Mouse (Mus musculus) liver, embryonic 16.5 days (tissue): ENCODE data around the gene Msl2. TPM values are rescaled to one million over a fixed set of nuclear protein-coding genes. Genes with fewer than 3 reads are reported as not detected.

Experiments used
- ATAC-seq: fragments of 200-750 bp; cut with Nextera tagmentation; 2 replicates; pipeline ENCODE4 v1.8.0; 2017; ENCODE audit warnings: low read depth, mild to moderate bottlenecking, moderate number of reproducible peaks, moderate library complexity
- H3K27ac ChIP-seq: fragments of 300-500 bp; sonication (generic); 2 replicates; pipeline ENCODE4 v1.5.1; 2014; ENCODE audit warnings: mild to moderate bottlenecking, low read length
- H3K27me3 ChIP-seq: fragments of 300-500 bp; sonication (generic); 2 replicates; pipeline ENCODE4 v1.6.1; 2014; ENCODE audit warnings: low read depth, low read length, mixed read lengths; ENCODE audit not compliant: control insufficient read depth, insufficient read depth
- H3K36me3 ChIP-seq: fragments of 300-500 bp; sonication (generic); 2 replicates; pipeline ENCODE4 v1.6.1; 2014; ENCODE audit warnings: mild to moderate bottlenecking; ENCODE audit not compliant: control insufficient read depth, insufficient read depth
- H3K4me1 ChIP-seq: fragments of 300-500 bp; sonication (generic); 2 replicates; pipeline ENCODE4 v1.6.1; 2014; ENCODE audit warnings: low read depth, low read length, mixed read lengths; ENCODE audit not compliant: control insufficient read depth
- H3K4me2 ChIP-seq: fragments of 300-500 bp; sonication (generic); 2 replicates; pipeline ENCODE4 v1.6.1; 2014; ENCODE audit warnings: low read depth, low read length, mixed read lengths
- H3K4me3 ChIP-seq: fragments of 300-500 bp; sonication (generic); 2 replicates; pipeline ENCODE4 v1.5.1; 2014; ENCODE audit warnings: low read depth, mild to moderate bottlenecking, low read length
- H3K9ac ChIP-seq: fragments of 300-500 bp; sonication (generic); 2 replicates; pipeline ENCODE4 v1.6.1; 2014; ENCODE audit warnings: low read depth, low read length
- H3K9me3 ChIP-seq: fragments of 300-500 bp; sonication (generic); replicated peaks from 2 replicates; pipeline ENCODE4 v1.6.1; 2016; ENCODE audit warnings: low read length; ENCODE audit not compliant: control insufficient read depth
- WGBS: fragments of 180-500 bp; shearing (Covaris S2); extraction: QIAGEN DNeasy Blood & Tissue Kit; methylation state at CpG from one replicate; pipeline ENCODE4 v1.1.7; 2014; ENCODE audit not compliant: insufficient replicate concordance; 5-methylcytosine and 5-hydroxymethylcytosine counted together
- polyA plus RNA-seq: library from polyadenylated mRNA; unstranded; fragments of >200 nt; fragmentation: Nextera tagmentation; extraction: Ambion mirVana; gene quantifications from 2 replicates; pipeline ENCODE4 v1.2.1, GENCODE M21; 2015

Gene Msl2
- polyA plus RNA-seq = 1.6 and 1.7 TPM in 2 replicates

DNA sequence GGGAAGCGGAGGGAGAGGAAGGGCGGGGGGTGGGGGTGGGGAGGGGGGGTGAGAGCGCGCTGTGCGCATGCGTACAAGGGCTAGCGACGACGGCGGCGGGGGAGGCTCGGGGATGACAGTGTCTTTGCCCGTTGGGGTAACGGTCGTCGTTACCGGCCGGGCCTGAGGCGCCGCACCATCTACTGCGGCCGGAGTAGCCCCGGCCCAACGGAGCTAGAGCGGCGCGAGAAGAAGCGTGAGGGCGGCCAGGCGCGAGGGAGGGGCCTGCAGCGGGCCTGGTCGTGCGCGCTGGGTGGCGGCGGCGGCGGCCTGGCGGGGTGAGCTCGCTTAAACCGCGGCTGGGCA lies at the start of gene Msl2:
TSS of gene Msl2 (plus strand) at position 115 of the 345 bp plus-strand sequence.
- Histone ChIP-seq H3K27ac (peak within 1 kb of the TSS; percentile 99), H3K9me3 (no peaks in the 10 kb centered on the region), H3K27me3 (no peaks in the 10 kb centered on the region), H3K4me2 (peak within 1 kb of the TSS; percentile 93), H3K9ac (peak within 1 kb of the TSS; percentile 98), H3K4me1 (peaks cover 18% of the 10 kb centered on the region), H3K4me3 (peak within 1 kb of the TSS; percentile 78), H3K36me3 (no peaks in the 10 kb centered on the region)
- peak; percentile 57 for ATAC-seq
- under 1% methylated on average over 24 of the region's 43 CpGs for WGBS

DNA sequence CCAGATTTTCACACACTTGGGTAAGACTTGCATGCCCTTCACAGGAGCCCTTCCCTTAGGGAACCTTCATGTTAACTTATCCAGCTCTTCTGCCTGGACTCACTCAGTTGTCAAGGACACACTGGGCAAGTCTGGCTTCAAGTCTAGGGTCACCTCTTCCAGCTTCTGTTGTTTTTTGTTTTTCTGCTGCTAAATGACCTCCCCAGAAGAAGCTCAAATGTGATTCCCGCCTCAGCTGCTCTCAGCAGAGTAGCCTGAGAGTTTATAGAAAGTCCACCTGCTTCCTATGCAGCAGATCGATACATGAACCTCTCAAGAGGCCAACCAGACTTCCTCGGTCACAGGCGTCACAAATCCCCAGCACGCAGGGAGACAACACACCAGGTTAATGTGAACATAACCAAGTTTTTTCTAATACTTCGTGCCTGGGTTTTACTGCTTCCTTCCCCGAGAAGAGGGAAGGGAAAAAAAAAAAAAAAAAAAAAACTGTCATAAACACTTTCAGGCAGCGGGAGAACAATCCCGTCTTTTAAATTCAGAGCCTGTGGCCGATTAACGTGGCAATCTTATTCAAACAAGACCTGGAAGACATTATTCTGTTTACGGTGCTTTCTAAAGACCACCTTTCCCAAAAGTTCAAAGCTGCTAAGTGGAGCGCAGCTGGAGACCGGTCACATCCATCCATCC lies 40.0 kb upstream of the Msl2 start:
- Histone ChIP-seq H3K27me3 (no peaks in the 10 kb centered on the region), H3K36me3 (no peaks in the 10 kb centered on the region), H3K4me2 (peak overlapping the region; percentile 93), H3K9ac (peak overlapping the region; percentile 76), H3K9me3 (no peaks in the 10 kb centered on the region), H3K4me3 (peak overlapping the region; percentile 81), H3K4me1 (peaks cover 20% of the 10 kb centered on the region), H3K27ac (peak overlapping the region; percentile 89)
- ATAC-seq = no peak
- 2% methylated on average over 14 of the region's 14 CpGs for WGBS

DNA sequence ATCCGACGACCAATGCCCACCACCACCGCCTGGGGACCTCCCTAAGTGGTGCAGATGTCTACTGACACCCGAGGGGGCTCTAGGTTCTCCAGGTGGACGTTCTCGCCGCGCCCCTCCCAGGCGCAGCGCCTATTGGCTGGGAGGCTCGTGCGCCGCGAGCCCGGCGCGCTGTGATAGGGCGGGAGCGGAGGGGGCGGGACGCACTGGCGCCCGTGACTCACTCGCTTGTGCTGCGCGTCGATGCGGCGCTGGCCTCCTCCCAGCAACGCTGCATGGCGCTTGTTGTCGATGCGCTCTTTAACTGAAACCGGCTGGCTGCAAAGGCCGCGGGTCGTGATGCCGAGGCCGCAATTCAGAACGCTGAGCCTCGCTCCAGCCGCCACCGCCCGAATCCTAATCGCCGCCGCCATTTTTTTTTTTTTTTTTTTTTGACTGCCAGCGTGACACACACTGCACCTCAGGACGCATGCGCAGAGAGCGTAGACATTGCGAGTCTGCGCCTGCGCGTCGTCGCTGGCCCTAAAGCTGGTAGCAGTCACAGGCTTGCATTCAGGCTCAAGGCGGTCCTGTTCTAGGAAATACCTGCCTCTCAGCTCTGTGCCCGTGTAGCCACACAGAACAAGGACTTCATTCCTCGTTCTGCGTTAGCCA lies 39.3 kb upstream of the Msl2 start, which contains the start of gene Pccb:
TSS of gene Pccb (minus strand) at position 451 of the 651 bp plus-strand sequence.
- Histone ChIP-seq H3K27me3 (no peaks in the 10 kb centered on the region), H3K36me3 (no peaks in the 10 kb centered on the region), H3K9ac (peak within 1 kb of the TSS; percentile 76), H3K4me2 (peak within 1 kb of the TSS; percentile 93), H3K27ac (peak within 1 kb of the TSS; percentile 89), H3K4me3 (peak within 1 kb of the TSS; percentile 81), H3K9me3 (no peaks in the 10 kb centered on the region), H3K4me1 (peaks cover 20% of the 10 kb centered on the region)
- peak; percentile 99 for ATAC-seq
- under 1% methylated on average over 59 of the region's 61 CpGs for WGBS

DNA sequence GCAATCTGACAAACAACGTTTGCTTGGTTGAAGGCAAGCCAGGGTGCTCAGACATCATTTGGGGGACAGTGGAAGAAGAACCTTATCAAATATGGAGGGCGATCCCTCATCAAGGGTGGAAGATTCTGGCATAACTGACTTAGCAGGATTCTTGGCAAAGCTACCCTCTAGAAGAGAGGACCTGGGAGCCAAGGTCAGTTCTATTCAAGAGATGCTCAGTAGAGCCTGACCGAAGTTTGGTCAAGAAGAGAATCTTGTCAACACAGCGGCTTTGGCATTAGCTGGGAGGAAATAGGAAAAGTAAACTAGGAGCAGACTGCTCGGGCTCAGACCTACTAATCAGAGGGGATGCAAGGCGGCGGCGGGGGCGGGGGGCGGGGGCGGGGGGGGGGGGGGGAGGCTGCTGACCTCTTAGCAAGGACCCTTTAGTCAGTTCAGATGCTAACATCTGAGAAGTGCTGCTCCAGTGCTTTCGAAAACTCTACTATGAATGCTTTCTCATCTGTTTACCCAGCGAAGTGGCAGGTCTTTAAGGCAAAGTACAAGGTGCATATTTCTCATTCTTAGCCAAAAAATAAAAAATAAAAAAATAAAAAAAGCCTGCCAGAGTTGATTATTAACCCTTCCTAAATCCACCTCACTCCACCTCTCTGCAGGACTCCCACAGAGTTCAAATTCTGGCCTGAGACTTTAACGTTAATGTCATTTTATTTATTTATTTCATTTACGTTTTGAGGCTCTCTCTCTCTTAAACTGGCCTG lies 37.9 kb upstream of the Msl2 start:
- no peak overlapping the region for H3K27ac ChIP-seq
- WGBS = 68% methylated on average over 14 of the region's 15 CpGs
- no peaks in the 10 kb centered on the region for H3K9me3 ChIP-seq
- no peak overlapping the region for H3K4me2 ChIP-seq
- H3K9ac ChIP-seq = no peak overlapping the region
- no peaks in the 10 kb centered on the region for H3K27me3 ChIP-seq
- no peak for ATAC-seq
- H3K36me3 ChIP-seq = no peaks in the 10 kb centered on the region
- H3K4me1 ChIP-seq = peaks cover 20% of the 10 kb centered on the region
- H3K4me3 ChIP-seq = no peak overlapping the region

DNA sequence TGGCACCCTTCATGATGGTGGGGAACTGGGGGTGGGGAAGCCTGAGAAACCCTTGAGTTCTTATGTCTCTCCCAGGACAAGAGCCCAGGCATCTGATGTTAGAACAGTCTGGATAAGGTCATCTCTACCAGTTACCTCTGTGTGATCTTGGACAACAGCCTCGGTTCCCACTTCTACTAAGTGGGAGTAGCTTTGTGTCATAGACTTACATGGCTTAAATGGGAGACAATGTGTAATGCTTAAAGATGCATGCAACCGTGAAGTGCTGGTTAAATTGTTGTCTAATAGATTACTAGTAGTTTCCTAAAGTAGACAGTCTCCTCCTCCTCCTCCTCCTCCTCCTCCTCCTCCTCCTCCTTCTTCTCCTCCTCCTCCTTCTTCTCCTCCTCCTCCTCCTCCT lies 37.0 kb upstream of the Msl2 start:
- Histone ChIP-seq H3K27me3 (no peaks in the 10 kb centered on the region), H3K4me1 (peaks cover 20% of the 10 kb centered on the region), H3K27ac (no peak overlapping the region), H3K4me2 (no peak overlapping the region; the same call in 1 of the 2 replicates), H3K9ac (no peak overlapping the region), H3K9me3 (no peaks in the 10 kb centered on the region), H3K36me3 (no peaks in the 10 kb centered on the region), H3K4me3 (no peak overlapping the region)
- WGBS = 36% methylated on average over 2 of the region's 2 CpGs
- ATAC-seq = no peak

DNA sequence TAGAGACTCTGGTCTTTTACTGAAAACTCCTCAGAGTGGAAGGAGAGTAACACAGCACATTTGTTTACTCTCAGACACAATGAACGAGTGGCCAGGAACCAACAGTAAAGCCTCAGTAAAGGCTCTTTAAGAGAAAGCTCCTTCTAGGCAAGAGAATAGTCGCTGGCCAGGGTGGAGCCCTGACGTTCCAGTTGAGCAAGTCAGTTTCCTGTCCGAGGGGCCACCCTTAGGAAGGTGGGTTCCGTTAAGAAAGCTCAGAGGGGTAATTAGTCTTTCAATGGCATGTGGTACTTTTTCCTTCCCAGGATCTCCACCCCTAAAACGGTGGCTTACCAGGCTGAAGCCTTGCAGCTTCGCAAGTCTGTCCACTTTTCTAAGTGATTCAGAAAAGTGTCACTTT lies 36.5 kb upstream of the Msl2 start:
- Histone ChIP-seq H3K36me3 (no peaks in the 10 kb centered on the region), H3K4me3 (no peak overlapping the region), H3K4me1 (peaks cover 20% of the 10 kb centered on the region), H3K27me3 (no peaks in the 10 kb centered on the region), H3K9me3 (no peaks in the 10 kb centered on the region), H3K27ac (no peak overlapping the region), H3K9ac (no peak overlapping the region), H3K4me2 (peak overlapping the region; percentile 6; the same call in 1 of the 2 replicates)
- 11% methylated on average over 7 of the region's 7 CpGs for WGBS
- ATAC-seq = no peak

DNA sequence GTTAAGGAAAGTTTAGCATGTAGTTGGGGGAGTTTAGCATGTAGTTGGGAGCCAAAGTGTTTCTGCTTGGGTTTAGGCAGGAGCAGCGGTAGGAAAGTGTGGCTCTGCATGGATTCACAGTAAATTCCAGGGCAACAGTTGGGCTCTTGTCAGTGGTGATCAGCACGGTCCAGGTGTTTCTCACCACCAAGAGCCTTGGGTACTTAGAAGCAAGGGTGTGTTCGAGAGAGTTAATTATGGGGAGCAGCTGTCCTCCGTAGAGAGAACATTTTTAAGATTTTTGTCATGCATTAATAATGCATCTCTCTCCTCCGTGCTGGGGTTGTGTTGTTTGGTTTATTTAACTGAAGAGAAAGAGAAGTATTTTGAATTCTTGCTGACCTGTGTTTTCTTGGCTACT lies 35.3 kb upstream of the Msl2 start:
- Histone ChIP-seq H3K9ac (no peak overlapping the region), H3K4me2 (no peak overlapping the region), H3K27me3 (no peaks in the 10 kb centered on the region), H3K4me3 (no peak overlapping the region), H3K9me3 (no peaks in the 10 kb centered on the region), H3K4me1 (peaks cover 16% of the 10 kb centered on the region), H3K36me3 (no peaks in the 10 kb centered on the region), H3K27ac (no peak overlapping the region)
- WGBS = 73% methylated on average over 5 of the region's 5 CpGs
- no peak for ATAC-seq

DNA sequence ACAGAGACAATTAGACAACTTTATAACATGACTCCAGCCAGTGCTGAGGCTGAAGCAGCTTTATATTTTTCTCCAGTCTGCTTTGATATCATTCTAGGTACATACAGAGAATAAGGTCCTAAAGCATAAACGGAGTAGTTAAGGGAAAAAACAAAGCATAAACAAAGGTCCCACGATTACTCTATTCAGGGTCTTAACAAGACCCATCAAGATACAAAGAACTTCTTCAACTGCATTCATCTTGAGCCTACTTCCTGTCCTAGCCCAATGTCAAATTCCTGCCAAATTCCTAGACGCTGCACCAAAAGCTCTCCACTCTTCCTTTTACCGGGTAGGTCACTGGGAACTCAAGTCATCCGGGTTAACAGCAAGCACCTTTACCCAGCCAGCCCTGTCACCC lies 32.4 kb upstream of the Msl2 start:
- Histone ChIP-seq H3K36me3 (no peaks in the 10 kb centered on the region), H3K27ac (no peak overlapping the region), H3K4me1 (peaks cover 4% of the 10 kb centered on the region), H3K4me2 (no peak overlapping the region), H3K9me3 (no peaks in the 10 kb centered on the region), H3K4me3 (no peak overlapping the region), H3K27me3 (no peaks in the 10 kb centered on the region), H3K9ac (no peak overlapping the region)
- no peak for ATAC-seq
- WGBS = 53% methylated on average over 5 of the region's 5 CpGs

DNA sequence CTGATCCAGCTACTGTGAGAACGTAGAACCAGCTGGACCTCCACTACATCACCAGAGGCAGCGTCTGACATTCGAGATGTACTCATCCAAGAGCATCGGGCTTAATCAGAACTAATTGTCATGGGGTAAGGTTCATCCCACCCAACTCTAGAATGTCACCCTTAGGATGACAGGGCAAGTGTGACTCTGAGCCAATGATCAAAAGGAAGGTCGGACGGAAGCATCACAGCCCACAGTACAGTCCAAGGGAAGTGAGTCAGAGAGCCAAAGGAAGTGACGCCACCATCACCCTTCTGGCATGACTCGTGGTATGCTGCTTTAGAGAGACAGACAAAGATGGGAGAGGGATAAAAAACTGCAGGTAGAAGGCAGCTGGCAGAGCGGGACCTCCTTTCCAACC lies 31.7 kb upstream of the Msl2 start:
- Histone ChIP-seq H3K27ac (no peak overlapping the region), H3K27me3 (no peaks in the 10 kb centered on the region), H3K4me3 (no peak overlapping the region), H3K9me3 (no peaks in the 10 kb centered on the region), H3K4me1 (no peaks in the 10 kb centered on the region; the same call in none of the 2 replicates), H3K4me2 (no peak overlapping the region), H3K9ac (no peak overlapping the region), H3K36me3 (no peaks in the 10 kb centered on the region)
- 58% methylated on average over 9 of the region's 9 CpGs for WGBS
- no peak for ATAC-seq
